14 mouse cellular contexts compared by ENCODE assay signal in genomic region chr1:189817089-189817488, GRCm38 (mm10).
A peak's percentile ranks its signal among the peaks of the same experiment; 100 is the strongest.
DNase-seq lines count a peak whose midpoint lies in the region; ATAC-seq and TF ChIP-seq lines count a peak whose summit lies in the region.
"Had no signal": no experiment of that assay in that cellular context is flagged by ENCODE, and none has a peak within 500 bp of the region (broad histone marks: within the 10 kb centered on the region; RNA-seq: fewer than 3 reads in every experiment).

No protein-coding gene starts in this region.

- no peak for ATAC-seq in heart, postnatal 0 days (ENCODE audit: insufficient read depth, low read depth)
- ATAC-seq in intestine, embryonic 16.5 days: no peak
- ATAC-seq: forebrain, embryonic 14.5 days; midbrain, embryonic 15.5 days had no signal

- no peaks in the 10 kb centered on the region for H3K9me3 ChIP-seq in heart, postnatal 0 days (replicated peaks; ENCODE audit: control insufficient read depth, low read length)
- no peaks in the 10 kb centered on the region for H3K9me3 ChIP-seq in intestine, embryonic 16.5 days (ENCODE audit: control insufficient read depth, low read length)
- H3K9me3 ChIP-seq: hindbrain, embryonic 15.5 days; midbrain, embryonic 15.5 days; neural tube, embryonic 12.5 days had no signal

- DNase-seq in heart, postnatal 0 days (ENCODE audit: low spot score): no peak
- no peak for DNase-seq in heart, adult 9 months (ENCODE audit: low spot score in 2 of 2)
- no peak for DNase-seq in thymus, adult 2 months
- DNase-seq in thymus, postnatal 36 days: no peak
- DNase-seq in embryo, embryonic 9.5 days (ENCODE audit: extremely low spot score): no peak
- DNase-seq in right cerebral cortex, postnatal 36 days (ENCODE audit: low spot score in 2 of 2): no peak
- DNase-seq: adrenal gland, postnatal 25 days; liver; retina, postnatal 1 day had no signal

- H3K27me3 ChIP-seq in heart, postnatal 0 days (ENCODE audit: control insufficient read depth, insufficient read depth, low read length): no peaks in the 10 kb centered on the region
- H3K27me3 ChIP-seq in thymus, adult 2 months (ENCODE audit: control insufficient read depth, insufficient read depth, low read length): no peaks in the 10 kb centered on the region
- H3K27me3 ChIP-seq in intestine, embryonic 16.5 days (replicated peaks; ENCODE audit: control insufficient read depth, insufficient read depth, low read length): no peaks in the 10 kb centered on the region
- H3K27me3 ChIP-seq: hindbrain, embryonic 15.5 days; midbrain, embryonic 15.5 days; neural tube, embryonic 12.5 days had no signal

- WGBS in heart, postnatal 0 days: 68% methylated on average over 8 of the region's 8 CpGs
- WGBS in thymus, adult 2 months: 42% methylated on average over 8 of the region's 8 CpGs
- 80% methylated on average over 8 of the region's 8 CpGs for WGBS in intestine, embryonic 16.5 days

- H3K9ac ChIP-seq in heart, postnatal 0 days (replicated peaks; ENCODE audit: low read depth, low read length): no peak overlapping the region
- no peak overlapping the region for H3K9ac ChIP-seq in intestine, embryonic 16.5 days (ENCODE audit: low read depth, low read length)
- H3K9ac ChIP-seq: hindbrain, embryonic 15.5 days; midbrain, embryonic 15.5 days; neural tube, embryonic 12.5 days had no signal

- peaks cover 35% of the 10 kb centered on the region for H3K4me1 ChIP-seq in heart, postnatal 0 days (ENCODE audit: control insufficient read depth, insufficient read depth)
- H3K4me1 ChIP-seq in thymus, adult 2 months (replicated peaks; ENCODE audit: control insufficient read depth, insufficient read depth, low read length): peaks cover 51% of the 10 kb centered on the region
- H3K4me1 ChIP-seq in intestine, embryonic 16.5 days (ENCODE audit: control insufficient read depth, insufficient read depth, low read length): peaks cover 7% of the 10 kb centered on the region; the same call in 1 of the 2 replicates
- H3K4me1 ChIP-seq: hindbrain, embryonic 15.5 days; midbrain, embryonic 15.5 days; neural tube, embryonic 12.5 days had no signal

- no peak overlapping the region for H3K4me3 ChIP-seq in heart, postnatal 0 days (ENCODE audit: low read depth, low read length)
- no peak overlapping the region for H3K4me3 ChIP-seq in thymus, adult 2 months (ENCODE audit: control insufficient read depth, insufficient read depth, low read length)
- H3K4me3 ChIP-seq in intestine, embryonic 16.5 days (ENCODE audit: low read length): no peak overlapping the region
- H3K4me3 ChIP-seq: hindbrain, embryonic 15.5 days; midbrain, embryonic 15.5 days; neural tube, embryonic 12.5 days had no signal

- no peak for TF ChIP-seq EP300 in heart, postnatal 0 days (IDR thresholded peaks at IDR 0.05; ENCODE audit: low read depth)

- no peak for TF ChIP-seq POLR2A in thymus, adult 2 months (IDR thresholded peaks at IDR 0.05; ENCODE audit: control insufficient read depth, extremely low read depth, insufficient read depth, low read length, poor library complexity)

- peak overlapping the region; percentile 75 for H3K27ac ChIP-seq in heart, postnatal 0 days (ENCODE audit: low read depth)
- H3K27ac ChIP-seq in thymus, adult 2 months (ENCODE audit: control insufficient read depth, insufficient read depth, low read length): peak overlapping the region; percentile 24; the same call in 1 of the 2 replicates
- peak overlapping the region; percentile 35; the same call in 1 of the 2 replicates for H3K27ac ChIP-seq in intestine, embryonic 16.5 days (ENCODE audit: low read length)
- H3K27ac ChIP-seq: hindbrain, embryonic 15.5 days; midbrain, embryonic 15.5 days; neural tube, embryonic 12.5 days had no signal

- TF ChIP-seq CTCF in heart, postnatal 0 days (IDR thresholded peaks at IDR 0.05; ENCODE audit: low read depth): no peak
- TF ChIP-seq CTCF in thymus, adult 2 months (IDR thresholded peaks at IDR 0.05; ENCODE audit: borderline replicate concordance, control insufficient read depth, extremely low read depth, insufficient read depth, low read length, poor library complexity): no peak

- no peak overlapping the region for H3K4me2 ChIP-seq in heart, postnatal 0 days (ENCODE audit: low read depth, low read length)
- no peak overlapping the region for H3K4me2 ChIP-seq in intestine, embryonic 16.5 days (ENCODE audit: low read depth, low read length)
- H3K4me2 ChIP-seq: hindbrain, embryonic 15.5 days; midbrain, embryonic 15.5 days; neural tube, embryonic 12.5 days had no signal

- H3K36me3 ChIP-seq in heart, postnatal 0 days (replicated peaks; ENCODE audit: control insufficient read depth, insufficient read depth, low read length): no peaks in the 10 kb centered on the region
- H3K36me3 ChIP-seq in thymus, adult 2 months (ENCODE audit: control insufficient read depth, insufficient read depth, low read length): no peaks in the 10 kb centered on the region
- no peaks in the 10 kb centered on the region for H3K36me3 ChIP-seq in intestine, embryonic 16.5 days (ENCODE audit: control insufficient read depth, insufficient read depth, low read length)
- H3K36me3 ChIP-seq: hindbrain, embryonic 15.5 days; midbrain, embryonic 15.5 days; neural tube, embryonic 12.5 days had no signal

Comparison
In these comparisons a context has a peak if more than half of its experiments do, and no peak if none do; other contexts are left out.
1. H3K27ac ChIP-seq: peak in every context shown above with its lines; median percentile 75 in heart, postnatal 0 days; 35 in intestine, embryonic 16.5 days; 24 in thymus, adult 2 months.